Mouse (Mus musculus) kidney, postnatal 0 days (tissue): Measurements from ENCODE around the gene Map2k6. TPM values are rescaled to one million over a fixed set of nuclear protein-coding genes. Genes with fewer than 3 reads are reported as not detected.

ENCODE experiments used
- ATAC-seq: fragments of 200-750 bp; cut with Nextera tagmentation; replicated peaks from 2 replicates; pipeline ENCODE4 v1.8.0; 2017; ENCODE audit warnings: low read depth, moderate number of reproducible peaks, moderate TSS enrichment, moderate library complexity; ENCODE audit not compliant: low FRiP score
- DNase-seq: peaks from one replicate; pipeline ENCODE4 v3.0.0-alpha.2; 2016; ENCODE audit warnings: low spot score
- H3K27ac ChIP-seq: fragments of 300-500 bp; sonication (generic); 2 replicates; pipeline ENCODE4 v1.5.1; 2014; ENCODE audit warnings: mild to moderate bottlenecking
- H3K27me3 ChIP-seq: fragments of 300-500 bp; sonication (generic); 2 replicates; pipeline ENCODE4 v1.6.1; 2014; ENCODE audit warnings: low read length, mixed read lengths; ENCODE audit not compliant: insufficient read depth
- H3K36me3 ChIP-seq: fragments of 300-500 bp; sonication (generic); 2 replicates; pipeline ENCODE4 v1.6.1; 2014; ENCODE audit warnings: low read length, mixed read lengths; ENCODE audit not compliant: insufficient read depth
- H3K4me1 ChIP-seq: fragments of 300-500 bp; sonication (generic); replicated peaks from 2 replicates; pipeline ENCODE4 v1.6.1; 2014; ENCODE audit warnings: antibody characterized with exemption, low read length, mixed read lengths; ENCODE audit not compliant: insufficient read depth
- H3K4me2 ChIP-seq: fragments of 300-500 bp; sonication (generic); 2 replicates; pipeline ENCODE4 v1.6.1; 2014; ENCODE audit warnings: mild to moderate bottlenecking, low read length, moderate library complexity, mixed read lengths
- H3K4me3 ChIP-seq: fragments of 300-500 bp; sonication (generic); replicated peaks from 2 replicates; pipeline ENCODE4 v1.5.1; 2014; ENCODE audit warnings: low read depth, low read length
- H3K9ac ChIP-seq: fragments of 300-500 bp; sonication (generic); 2 replicates; pipeline ENCODE4 v1.6.1; 2014; ENCODE audit warnings: low read depth, low read length
- H3K9me3 ChIP-seq: fragments of 300-500 bp; sonication (generic); replicated peaks from 2 replicates; pipeline ENCODE4 v1.6.1; 2016; ENCODE audit warnings: low read length, inconsistent platforms, mixed read lengths
- CTCF ChIP-seq: IDR thresholded peaks from 2 replicates; pipeline ENCODE4 v1.5.1; 2016; ENCODE audit warnings: antibody characterized with exemption, low read depth, mild to moderate bottlenecking, moderate library complexity
- WGBS: fragments of 180-500 bp; shearing (Covaris S2); extraction: QIAGEN DNeasy Blood & Tissue Kit; methylation state at CpG from one replicate; pipeline ENCODE4 v1.1.7; 2014; 5-methylcytosine and 5-hydroxymethylcytosine counted together
- polyA plus RNA-seq: library from polyadenylated mRNA; unstranded; fragments of >200 nt; fragmentation: Nextera tagmentation; extraction: Ambion mirVana; gene quantifications from 2 replicates; pipeline ENCODE4 v1.2.1, GENCODE M21; 2015

Map2k6 gene
- polyA plus RNA-seq, 1 experiment from 2014 or later, result 12.7 TPM

DNA sequence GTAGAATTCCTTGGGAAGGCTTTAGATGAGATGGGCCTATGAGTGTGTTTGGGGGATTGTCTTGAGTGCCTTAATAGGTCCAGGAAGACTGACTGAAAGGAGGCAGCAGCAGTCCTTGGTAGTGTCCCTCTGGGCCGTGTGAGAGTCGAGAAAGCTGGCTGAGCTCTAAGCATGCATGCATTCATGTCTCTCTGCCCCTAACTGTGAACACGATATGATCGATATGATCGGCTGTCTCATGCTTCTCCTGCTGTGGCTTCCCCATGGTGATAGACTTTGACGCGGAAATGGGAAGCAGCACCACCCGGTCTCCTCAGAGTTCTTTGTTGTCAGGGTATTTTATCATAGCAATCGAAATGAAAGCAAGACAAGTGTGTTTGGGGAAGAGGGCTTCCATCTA, 64.9 kb downstream of the Map2k6 start:
- no peak overlapping the region for H3K4me2 ChIP-seq
- TF ChIP-seq CTCF, result no peak
- H3K9ac ChIP-seq, result no peak overlapping the region
- H3K27ac ChIP-seq, result no peak overlapping the region
- H3K4me1 ChIP-seq, result 0 out of 2 replicates have a peak, but pooled peaks cover 5% of the 10 kb centered on the region
- H3K27me3 ChIP-seq, result no peaks in the 10 kb centered on the region
- WGBS, result 71% methylated on average over 9 of the region's 9 CpGs
- DNase-seq (no peak), ATAC-seq (no peak)
- no peaks in the 10 kb centered on the region for H3K36me3 ChIP-seq
- H3K4me3 ChIP-seq, result no peak overlapping the region
- no peaks in the 10 kb centered on the region for H3K9me3 ChIP-seq

DNA sequence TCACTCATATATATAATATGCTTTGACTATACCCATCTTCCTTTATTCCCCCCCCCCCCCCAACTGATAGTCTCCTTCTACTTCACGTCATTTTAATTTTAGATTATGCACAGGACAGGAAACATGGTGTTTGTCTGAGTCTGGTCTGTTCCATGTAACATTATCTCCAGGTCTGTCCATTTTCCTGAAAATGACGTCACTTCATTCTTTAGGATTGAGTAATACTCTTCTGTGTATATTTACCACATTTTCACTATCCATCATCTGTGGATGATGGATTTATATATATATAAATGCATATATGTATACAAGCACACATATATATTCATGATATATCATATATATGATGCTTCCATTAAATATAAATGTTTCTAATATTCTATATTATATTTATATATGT, 70.1 kb downstream of the Map2k6 start:
- DNase-seq (no peak), ATAC-seq (no peak)
- no peak for TF ChIP-seq CTCF
- Histone ChIP-seq H3K4me1 (no peaks in the 10 kb centered on the region), H3K9me3 (no peaks in the 10 kb centered on the region), H3K4me3 (no peak overlapping the region), H3K36me3 (no peaks in the 10 kb centered on the region), H3K9ac (no peak overlapping the region), H3K27ac (no peak overlapping the region), H3K27me3 (no peaks in the 10 kb centered on the region), H3K4me2 (no peak overlapping the region)
- 84% methylated on average over 2 of the region's 2 CpGs for WGBS

DNA sequence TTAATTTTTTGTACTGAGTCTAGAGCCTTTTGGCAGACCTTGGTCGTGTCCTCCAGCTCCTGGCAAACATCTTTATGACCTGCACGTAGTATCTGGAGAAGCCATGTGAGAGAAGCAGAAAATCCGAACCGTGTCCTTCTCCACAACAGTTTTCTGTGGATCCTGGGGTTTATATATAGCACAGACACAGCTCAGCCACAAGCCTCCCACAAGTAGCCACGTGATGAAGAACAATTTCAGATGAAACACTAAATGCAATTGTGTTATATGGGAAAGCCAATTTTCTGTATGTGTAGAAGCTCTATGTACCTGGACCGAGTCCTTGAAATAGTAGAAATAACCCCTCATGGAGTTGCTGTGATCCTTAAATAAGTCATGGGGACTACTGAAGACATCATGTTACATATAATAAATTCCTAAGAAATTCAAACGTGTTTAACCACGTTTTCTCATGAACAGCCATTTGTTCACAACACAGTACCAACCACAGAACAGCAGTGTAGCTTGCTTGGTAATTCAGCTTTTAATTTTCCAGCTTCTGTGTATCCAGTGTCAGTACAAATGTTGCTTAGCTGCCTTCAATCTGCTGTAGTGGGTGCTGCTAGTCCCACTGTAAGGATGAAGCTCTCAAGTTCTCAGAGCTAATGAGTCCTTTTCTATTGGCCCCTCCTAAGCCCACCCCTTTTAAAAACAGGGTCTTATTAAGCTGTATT, 71.8 kb downstream of the Map2k6 start:
- Histone ChIP-seq H3K36me3 (no peaks in the 10 kb centered on the region), H3K9me3 (no peaks in the 10 kb centered on the region), H3K4me2 (no peak overlapping the region), H3K4me3 (no peak overlapping the region), H3K27me3 (no peaks in the 10 kb centered on the region), H3K27ac (no peak overlapping the region), H3K9ac (no peak overlapping the region), H3K4me1 (no peaks in the 10 kb centered on the region)
- WGBS, result 85% methylated on average over 8 of the region's 8 CpGs
- no peak for TF ChIP-seq CTCF
- DNase-seq (no peak), ATAC-seq (no peak)

DNA sequence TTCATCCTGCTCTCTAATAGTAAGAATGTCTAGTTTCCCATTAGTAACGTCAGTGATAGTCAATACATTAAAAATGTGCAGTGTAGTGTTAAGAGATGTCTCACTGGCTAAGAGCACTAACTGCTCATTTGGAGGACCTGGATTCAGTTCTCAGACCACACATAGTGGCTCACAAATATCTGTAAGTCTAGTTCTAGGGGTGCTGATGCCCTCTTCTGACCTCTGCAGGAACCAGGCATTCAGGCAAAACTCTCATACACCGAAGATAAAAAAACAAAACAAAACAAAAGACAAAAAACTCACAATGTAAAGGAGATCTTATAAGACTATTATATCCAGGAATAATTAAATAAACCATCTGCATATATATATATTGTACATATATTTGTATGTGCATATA, 72.4 kb downstream of the Map2k6 start:
- no peaks in the 10 kb centered on the region for H3K9me3 ChIP-seq
- 80% methylated on average over 2 of the region's 2 CpGs for WGBS
- H3K4me1 ChIP-seq, result no peaks in the 10 kb centered on the region
- H3K27me3 ChIP-seq, result no peaks in the 10 kb centered on the region
- H3K36me3 ChIP-seq, result no peaks in the 10 kb centered on the region
- no peak for DNase-seq
- no peak overlapping the region for H3K4me2 ChIP-seq
- H3K27ac ChIP-seq, result no peak overlapping the region
- no peak for TF ChIP-seq CTCF
- H3K4me3 ChIP-seq, result no peak overlapping the region
- H3K9ac ChIP-seq, result no peak overlapping the region
- ATAC-seq, result no peak

DNA sequence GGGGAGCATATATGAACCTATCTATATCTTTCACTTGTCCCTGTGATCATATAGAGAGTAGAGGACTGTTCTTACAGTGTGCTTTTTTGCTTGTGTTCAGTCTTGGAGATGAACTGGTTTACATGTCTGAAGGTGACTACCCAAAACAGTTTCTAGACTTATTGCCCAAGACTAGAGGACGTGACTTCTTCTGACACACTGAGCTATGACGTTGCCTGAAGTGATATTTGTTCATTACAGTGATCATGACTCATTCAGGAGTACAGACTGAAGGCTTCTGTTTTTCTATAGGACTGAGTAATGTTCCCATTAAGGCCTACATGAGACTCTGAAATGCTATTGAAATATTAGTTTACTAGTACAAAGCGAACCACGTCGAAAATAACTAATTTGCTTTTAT, 73.2 kb downstream of the Map2k6 start:
- Histone ChIP-seq H3K4me2 (no peak overlapping the region), H3K27ac (no peak overlapping the region), H3K36me3 (no peaks in the 10 kb centered on the region), H3K9ac (no peak overlapping the region), H3K4me3 (no peak overlapping the region), H3K27me3 (no peaks in the 10 kb centered on the region), H3K9me3 (no peaks in the 10 kb centered on the region), H3K4me1 (no peaks in the 10 kb centered on the region)
- 85% methylated on average over 5 of the region's 5 CpGs for WGBS
- ATAC-seq (no peak), DNase-seq (no peak)
- TF ChIP-seq CTCF, result no peak

DNA sequence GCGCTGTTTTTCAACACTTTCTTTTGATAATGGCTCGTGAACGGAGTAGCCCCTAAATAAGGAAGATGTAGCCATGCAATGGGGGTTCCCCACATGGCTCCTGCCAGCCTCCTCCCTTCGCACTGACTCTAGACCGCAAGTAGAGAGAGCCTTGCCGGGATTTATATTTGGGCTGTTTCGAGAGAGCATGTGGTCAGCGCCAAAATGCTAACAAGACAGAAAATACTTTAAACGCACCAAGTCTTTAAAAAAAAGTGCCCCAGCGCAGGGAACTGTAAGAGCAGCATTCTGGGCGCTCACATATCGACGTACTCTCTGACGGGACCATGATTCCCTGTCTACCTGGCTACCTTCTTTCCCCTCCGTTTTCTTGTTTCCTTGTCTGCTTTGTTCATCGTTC, 74.6 kb downstream of the Map2k6 start:
- 93% methylated on average over 16 of the region's 16 CpGs for WGBS
- Histone ChIP-seq H3K4me1 (peaks cover 6% of the 10 kb centered on the region; the same call in 1 of the 2 replicates), H3K27me3 (no peaks in the 10 kb centered on the region), H3K4me3 (no peak overlapping the region), H3K9ac (no peak overlapping the region), H3K4me2 (no peak overlapping the region), H3K36me3 (no peaks in the 10 kb centered on the region), H3K27ac (no peak overlapping the region), H3K9me3 (no peaks in the 10 kb centered on the region)
- TF ChIP-seq CTCF, result no peak
- DNase-seq (no peak), ATAC-seq (no peak)
